Mouse (Mus musculus) forebrain, embryonic 10.5 days (tissue): ENCODE measurements around the gene Fam129c. TPM values are rescaled to one million over a fixed set of nuclear protein-coding genes. Genes with fewer than 3 reads are reported as not detected.

Source experiments
- microRNA-seq: library from miRNA; unstranded; fragments of <30 nt; microRNA quantifications from one replicate; pipeline ENCODE4, GENCODE M21; 2017
- polyA plus RNA-seq: library from polyadenylated mRNA; unstranded; fragments of >200 nt; fragmentation: Nextera tagmentation; extraction: Ambion mirVana; gene quantifications from 2 replicates; pipeline ENCODE4 v1.2.1, GENCODE M21; 2016

The Fam129c gene
- polyA plus RNA-seq, 1 experiment from 2014 or later, result 4.1 TPM

Small RNA genes within 50 kb of the gene (microRNA-seq; reads per million reads assigned to microRNA genes)
- not detected for gene Mir6769b

Other genes starting within 250 kb of the Fam129c start
- 81.4 and 82.7 TPM in 2 replicates for gene Use1, start 230.8 kb upstream of the Fam129c start, polyA plus RNA-seq
- gene Ocel1, start 226.3 kb upstream of the Fam129c start, polyA plus RNA-seq, result 3.5 and 4.0 TPM in 2 replicates
- 47.8 and 49.0 TPM in 2 replicates for gene Nr2f6, start 215.7 kb upstream of the Fam129c start, polyA plus RNA-seq
- 5.8 and 5.9 TPM in 2 replicates for gene Ushbp1, start 201.8 kb upstream of the Fam129c start, polyA plus RNA-seq
- 106 and 108 TPM in 2 replicates for gene Babam1, start 200.8 kb upstream of the Fam129c start, polyA plus RNA-seq
- gene Ankle1, start 191.6 kb upstream of the Fam129c start, polyA plus RNA-seq, result 47.3 and 51.2 TPM in 2 replicates
- 67.6 and 68.2 TPM in 2 replicates for gene Abhd8, start 134.0 kb upstream of the Fam129c start, polyA plus RNA-seq
- gene Mrpl34, start 132.7 kb upstream of the Fam129c start, polyA plus RNA-seq, result 218 and 226 TPM in 2 replicates
- gene Dda1, start 128.4 kb upstream of the Fam129c start, polyA plus RNA-seq, result 116 and 122 TPM in 2 replicates
- 1.8 TPM in 2 replicates for gene Ano8, start 111.7 kb upstream of the Fam129c start, polyA plus RNA-seq
- gene Gtpbp3, start 109.5 kb upstream of the Fam129c start, polyA plus RNA-seq, result 21.3 and 22.3 TPM in 2 replicates
- 43.3 and 47.5 TPM in 2 replicates for gene Plvap, start 85.9 kb upstream of the Fam129c start, polyA plus RNA-seq
- gene Ccdc194, start 71.9 kb upstream of the Fam129c start, polyA plus RNA-seq, result 0.47 TPM in 1 of 2 replicates, not detected in the other
- 6.7 and 7.4 TPM in 2 replicates for gene Bst2, start 60.2 kb upstream of the Fam129c start, polyA plus RNA-seq
- gene Mvb12a, start 54.7 kb upstream of the Fam129c start, polyA plus RNA-seq, result 65.9 and 66.0 TPM in 2 replicates
- gene Tmem221, start 38.8 kb upstream of the Fam129c start, polyA plus RNA-seq, result 0.17 and 0.28 TPM in 2 replicates
- 0.09 TPM in 1 of 2 replicates, not detected in the other for gene Nxnl1, start 31.0 kb upstream of the Fam129c start, polyA plus RNA-seq
- gene Slc27a1, start 28.8 kb upstream of the Fam129c start, polyA plus RNA-seq, result 20.2 and 21.9 TPM in 2 replicates
- 262 and 266 TPM in 2 replicates for gene Pgls, start 5.5 kb upstream of the Fam129c start, polyA plus RNA-seq
- 44.2 and 47.4 TPM in 2 replicates for gene Colgalt1, start 13.3 kb downstream of the Fam129c start, polyA plus RNA-seq
- gene Unc13a, start 74.1 kb downstream of the Fam129c start, polyA plus RNA-seq, result 2.9 and 3.3 TPM in 2 replicates
- gene Jak3, start 78.6 kb downstream of the Fam129c start, polyA plus RNA-seq, result 2.5 and 3.0 TPM in 2 replicates
- 0.26 TPM in 1 of 2 replicates, not detected in the other for gene Insl3, start 91.6 kb downstream of the Fam129c start, polyA plus RNA-seq
- 0.41 and 0.69 TPM in 2 replicates for gene B3gnt3, start 104.1 kb downstream of the Fam129c start, polyA plus RNA-seq
- gene Fcho1, start 128.1 kb downstream of the Fam129c start, polyA plus RNA-seq, result 12.6 and 13.2 TPM in 2 replicates